Mouse (Mus musculus) embryo, embryonic 11 days (tissue): ENCODE measurements at regions not wholly inside any gene's neighbourhood (a gene's known extent, or its start where the extent isn't known, plus 50 kb on each side); places are given as distances from the start of the nearest gene placed in this dataset.

Experiments used
- DNase-seq: peaks from one replicate; pipeline ENCODE4 v3.0.0-alpha.2; 2015

- DNase-seq: no peak
These were observed 215.6 kb upstream of the Ins1 start for GRCm38 (mm10) chr19:52048378-52048978.

DNA sequence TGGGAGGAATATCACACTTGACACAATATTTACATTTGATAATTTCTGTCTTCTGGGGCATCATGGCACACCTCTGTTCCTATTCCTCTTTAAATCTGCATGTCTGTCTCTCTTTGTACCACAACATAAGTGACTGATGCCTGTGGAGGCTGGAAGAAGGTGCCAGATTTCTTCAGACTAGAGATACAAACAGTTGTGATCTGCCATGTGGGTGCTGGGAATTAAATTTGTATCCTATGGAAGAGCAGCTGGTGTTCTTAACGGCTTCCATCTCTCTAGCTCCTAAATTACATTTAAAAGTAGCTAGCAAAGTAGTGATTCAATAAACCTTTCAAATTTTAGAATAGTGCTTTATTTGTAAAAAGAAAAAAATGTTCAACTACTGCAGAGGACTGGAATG is 195.3 kb upstream of the Ins1 start:
- no peak for DNase-seq

DNA sequence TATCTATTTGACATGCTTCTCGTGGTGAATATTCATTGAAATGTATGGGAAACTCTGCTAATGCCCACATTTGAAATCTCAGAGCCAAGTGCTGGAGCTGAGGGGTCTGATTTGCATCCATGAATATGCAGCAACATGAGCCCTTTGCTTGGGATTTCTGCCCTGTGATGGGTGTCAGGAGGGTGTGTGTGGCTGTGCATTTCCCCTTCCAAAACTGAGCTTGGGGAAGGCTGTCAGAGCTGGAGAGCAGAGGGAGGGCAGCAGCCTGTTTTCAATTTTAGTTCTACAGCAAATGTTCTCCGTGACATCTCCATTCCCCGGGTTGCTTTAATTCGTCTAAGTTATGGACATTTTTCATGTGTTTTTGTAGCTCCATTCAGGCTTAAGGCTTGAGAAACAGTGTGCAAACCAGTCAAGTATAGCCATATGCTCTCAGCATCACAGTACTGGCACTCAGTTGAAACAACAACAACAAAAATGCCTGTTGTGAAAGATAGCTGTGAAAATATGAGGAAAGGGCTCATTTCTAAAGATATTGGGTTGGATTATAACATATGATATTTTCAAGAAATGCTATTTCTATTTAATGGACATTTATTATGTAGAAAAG is 194.1 kb upstream of the Ins1 start:
- no peak for DNase-seq

- no peak for DNase-seq
These were observed 192.9 kb upstream of the Ins1 start for GRCm38 (mm10) chr19:52071234-52071633.

- DNase-seq: peak; percentile 35
These were observed 185.1 kb upstream of the Ins1 start for GRCm38 (mm10) chr19:52079020-52079419.

- DNase-seq: peak; percentile 7
These were observed 151.7 kb upstream of the Ins1 start for GRCm38 (mm10) chr19:52112398-52112797.
